Mouse (Mus musculus): ENCODE results near the gene Acox2. TPM values are rescaled to one million over a fixed set of nuclear protein-coding genes. Genes with fewer than 3 reads are reported as not detected.

Acox2 gene
- 0.05 and 0.24 TPM in 2 replicates for polyA plus RNA-seq (2015; fragmentation: Nextera tagmentation; extraction: Ambion mirVana)

DNA sequence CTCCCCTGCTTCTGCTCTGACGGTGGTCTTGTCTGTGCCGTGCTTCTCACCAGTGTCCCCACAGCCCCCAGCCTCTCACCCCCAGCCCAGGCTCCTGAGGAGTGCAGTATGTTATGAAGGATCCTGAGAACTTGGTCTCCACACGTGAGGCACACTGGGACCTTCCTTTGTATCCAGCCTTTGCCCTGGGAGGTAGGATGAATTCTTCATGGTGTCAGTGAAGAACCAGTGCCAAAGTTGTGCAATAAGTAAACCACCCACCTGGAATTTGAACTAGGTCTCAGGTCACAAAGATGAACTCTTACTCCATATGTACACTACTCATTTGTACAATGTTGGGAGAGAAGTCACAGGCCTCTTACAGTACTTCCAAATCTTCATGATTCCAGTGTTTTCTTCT lies at the start of gene Acox2:
Gene Acox2, minus strand, starts transcription at position 188 of the 400 bp plus-strand sequence.

DNA sequence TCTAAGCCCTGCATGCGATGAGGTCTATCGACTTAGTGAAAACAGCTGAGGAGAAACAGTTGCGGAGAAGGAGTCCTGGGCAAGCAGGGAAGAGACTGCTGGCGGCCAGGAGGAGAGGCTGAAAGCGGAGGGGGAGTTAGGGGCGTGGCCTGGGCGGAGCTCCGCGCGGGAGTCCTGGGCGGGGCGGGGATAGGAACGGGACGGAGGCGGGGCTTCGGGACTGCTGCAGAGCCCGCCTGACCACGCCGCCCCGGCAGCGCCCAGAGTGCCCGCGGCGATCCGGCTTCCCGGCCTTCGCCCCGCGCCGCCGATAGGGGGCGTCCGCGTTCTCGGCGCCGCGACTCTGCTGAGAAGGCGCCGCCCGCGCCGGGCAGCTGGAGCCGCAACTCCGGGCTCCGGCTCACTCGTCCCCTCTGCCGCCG lies 45.3 kb downstream of the Acox2 start, which contains the start of gene Kctd6:
Gene Kctd6, plus strand, starts transcription at position 338 of the 422 bp plus-strand sequence.

Other genes with a start within 250 kb of the Acox2 start
- 35.5 and 36.0 TPM in 2 replicates for gene Rpp14, start 179.0 kb downstream of the Acox2 start, polyA plus RNA-seq (2015; fragmentation: Nextera tagmentation; extraction: Ambion mirVana)
- 18.4 and 21.3 TPM in 2 replicates for gene Pxk, start 161.1 kb downstream of the Acox2 start, polyA plus RNA-seq (2015; fragmentation: Nextera tagmentation; extraction: Ambion mirVana)
- gene Pdhb, start 86.3 kb downstream of the Acox2 start, polyA plus RNA-seq (2015; fragmentation: Nextera tagmentation; extraction: Ambion mirVana): 552 and 582 TPM in 2 replicates
- 8.6 and 11.3 TPM in 2 replicates for gene Kctd6, start 45.2 kb downstream of the Acox2 start, polyA plus RNA-seq (2015; fragmentation: Nextera tagmentation; extraction: Ambion mirVana)
- gene Fam107a, start 58.7 kb upstream of the Acox2 start, polyA plus RNA-seq (2015; fragmentation: Nextera tagmentation; extraction: Ambion mirVana): 0.17 and 0.26 TPM in 2 replicates
- gene Oit1, start 119.4 kb upstream of the Acox2 start, polyA plus RNA-seq (2015; fragmentation: Nextera tagmentation; extraction: Ambion mirVana): not detected in 2 replicates

Data from skeletal muscle tissue, postnatal 0 days (tissue).